Mouse (Mus musculus) subcutaneous adipose tissue, adult 2 months (tissue): ENCODE results near the gene Ankrd35. TPM values are rescaled to one million over a fixed set of nuclear protein-coding genes. Genes with fewer than 3 reads are reported as not detected.

Experiments used
- polyA plus RNA-seq: library from polyadenylated mRNA; depleted of rRNA; stranded (reverse); fragments of >200 nt; gene quantifications from 2 replicates; pipeline ENCODE4 v1.2.3, GENCODE M21; 2012; ENCODE audit warnings: low replicate concordance; rRNA removed

Gene Ankrd35
- 2.7 and 7.8 TPM in 2 replicates for polyA plus RNA-seq

GRCm38 (mm10) chr3:96669727-96670468 is at the start of gene Ankrd35:
TSS of gene Ankrd35 (plus strand) at chr3:96670131.

GRCm38 (mm10) chr3:96629729-96630600 is 40.0 kb upstream of the Ankrd35 start, which contains the start of gene Rbm8a:
TSS of gene Rbm8a (plus strand) at chr3:96629933.

GRCm38 (mm10) chr3:96634928-96635879 is 34.7 kb upstream of the Ankrd35 start, which contains the start of the genes Pex11b and Gm42957:
TSS of gene Pex11b (plus strand) at chr3:96635376.
TSS of gene Gm42957 (plus strand) at chr3:96635474.

GRCm38 (mm10) chr3:96645018-96645649 is 24.8 kb upstream of the Ankrd35 start, which contains the start of gene Itga10:
TSS of gene Itga10 (plus strand) at chr3:96645584.

GRCm38 (mm10) chr3:96696198-96696765 is 26.4 kb downstream of the Ankrd35 start, which contains the start of gene Pias3:
TSS of gene Pias3 (plus strand) at chr3:96696384.

GRCm38 (mm10) chr3:96707903-96708683 is 38.2 kb downstream of the Ankrd35 start, which contains the start of gene Nudt17:
TSS of gene Nudt17 (minus strand) at chr3:96708562.

GRCm38 (mm10) chr3:96727343-96727827 is 57.5 kb downstream of the Ankrd35 start, which contains the start of the genes Polr3c and Rnf115:
TSS of gene Polr3c (minus strand) at chr3:96727628.
TSS of gene Rnf115 (plus strand) at chr3:96727664.

Other genes with a start within 250 kb of the Ankrd35 start
- gene BC107364, start 217.8 kb upstream of the Ankrd35 start, polyA plus RNA-seq = not detected in 2 replicates
- gene Hfe2, start 145.0 kb upstream of the Ankrd35 start, polyA plus RNA-seq = 1.1 and 2.2 TPM in 2 replicates
- gene Txnip, start 112.2 kb upstream of the Ankrd35 start, polyA plus RNA-seq = 658 and 2,424 TPM in 2 replicates
- gene Gm16253, start 93.1 kb upstream of the Ankrd35 start, polyA plus RNA-seq = not detected in 2 replicates
- gene Polr3gl, start 76.0 kb upstream of the Ankrd35 start, polyA plus RNA-seq = 19.1 and 23.0 TPM in 2 replicates
- 0.47 and 3.2 TPM in 2 replicates for gene Ankrd34a, start 73.5 kb upstream of the Ankrd35 start, polyA plus RNA-seq
- gene Lix1l, start 69.0 kb upstream of the Ankrd35 start, polyA plus RNA-seq = 32.1 and 54.9 TPM in 2 replicates
- 6.5 and 11.3 TPM in 2 replicates for gene Rbm8a, start 40.2 kb upstream of the Ankrd35 start, polyA plus RNA-seq
- 65.1 and 70.1 TPM in 2 replicates for gene Pex11b, start 34.8 kb upstream of the Ankrd35 start, polyA plus RNA-seq
- gene Gm42957, start 34.7 kb upstream of the Ankrd35 start, polyA plus RNA-seq = 0.20 and 0.36 TPM in 2 replicates
- 3.0 and 6.4 TPM in 2 replicates for gene Itga10, start 24.5 kb upstream of the Ankrd35 start, polyA plus RNA-seq
- 39.3 and 72.2 TPM in 2 replicates for gene Pias3, start 26.3 kb downstream of the Ankrd35 start, polyA plus RNA-seq
- 2.6 and 4.0 TPM in 2 replicates for gene Nudt17, start 38.4 kb downstream of the Ankrd35 start, polyA plus RNA-seq
- 30.5 and 35.1 TPM in 2 replicates for gene Polr3c, start 57.5 kb downstream of the Ankrd35 start, polyA plus RNA-seq
- 15.7 and 20.7 TPM in 2 replicates for gene Rnf115, start 57.5 kb downstream of the Ankrd35 start, polyA plus RNA-seq
- gene Pdzk1, start 159.2 kb downstream of the Ankrd35 start, polyA plus RNA-seq = 0.10 TPM in 1 of 2 replicates, not detected in the other
- gene Cd160, start 159.2 kb downstream of the Ankrd35 start, polyA plus RNA-seq = 0.20 and 0.89 TPM in 2 replicates
- 16.0 and 36.3 TPM in 2 replicates for gene Gja5, start 234.6 kb downstream of the Ankrd35 start, polyA plus RNA-seq
- gene Gpr89, start 235.2 kb downstream of the Ankrd35 start, polyA plus RNA-seq = 20.1 and 26.3 TPM in 2 replicates